Mouse (Mus musculus) lung, embryonic 15.5 days (tissue): Measurements from ENCODE around the gene Pdha1. TPM values are rescaled to one million over a fixed set of nuclear protein-coding genes. Genes with fewer than 3 reads are reported as not detected.
A peak's percentile ranks its signal among the peaks of the same experiment; 100 is the strongest.

Source experiments
- ATAC-seq: fragments of 200-750 bp; cut with Nextera tagmentation; 2 replicates; pipeline ENCODE4 v1.8.0; 2017; ENCODE audit warnings: moderate number of reproducible peaks, borderline replicate concordance; ENCODE audit not compliant: low FRiP score, low TSS enrichment; ENCODE audit errors: extremely low read depth
- H3K27ac ChIP-seq: fragments of 300-500 bp; sonication (generic); 2 replicates; pipeline ENCODE4 v1.5.1; 2015; ENCODE audit warnings: moderate library complexity, mild to moderate bottlenecking, inconsistent platforms
- H3K27me3 ChIP-seq: fragments of 300-500 bp; sonication (generic); 2 replicates; pipeline ENCODE4 v1.6.1; 2015; ENCODE audit warnings: inconsistent platforms
- H3K36me3 ChIP-seq: fragments of 300-500 bp; sonication (generic); 2 replicates; pipeline ENCODE4 v1.6.1; 2015; ENCODE audit warnings: inconsistent platforms
- H3K4me1 ChIP-seq: fragments of 300-500 bp; sonication (generic); 2 replicates; pipeline ENCODE4 v1.6.1; 2015; ENCODE audit warnings: inconsistent platforms
- H3K4me2 ChIP-seq: fragments of 300-500 bp; sonication (generic); 2 replicates; pipeline ENCODE4 v1.6.1; 2015; ENCODE audit warnings: inconsistent platforms, mild to moderate bottlenecking, moderate library complexity
- H3K4me3 ChIP-seq: fragments of 300-500 bp; sonication (generic); 2 replicates; pipeline ENCODE4 v1.5.1; 2015; ENCODE audit warnings: mild to moderate bottlenecking, inconsistent platforms
- H3K9ac ChIP-seq: fragments of 300-500 bp; sonication (generic); 2 replicates; pipeline ENCODE4 v1.6.1; 2015; ENCODE audit warnings: inconsistent platforms
- H3K9me3 ChIP-seq: fragments of 300-500 bp; sonication (generic); 2 replicates; pipeline ENCODE4 v1.6.1; 2016; ENCODE audit warnings: inconsistent platforms
- WGBS: fragments of 180-500 bp; shearing (Covaris S2); methylation state at CpG from one replicate; pipeline ENCODE4 v1.1.7; 2015; 5-methylcytosine and 5-hydroxymethylcytosine counted together
- polyA plus RNA-seq: library from polyadenylated mRNA; unstranded; fragments of >200 nt; fragmentation: Nextera tagmentation; extraction: Ambion mirVana; gene quantifications from 2 replicates; pipeline ENCODE4 v1.2.1, GENCODE M21; 2015

The Pdha1 gene
- polyA plus RNA-seq, 1 experiment from 2014 or later = 130 TPM

GRCm38 (mm10) chrX:160135719-160136118, 2.5 kb downstream of the Pdha1 start:
- H3K27me3 ChIP-seq = no peaks in the 10 kb centered on the region
- no peaks in the 10 kb centered on the region for H3K9me3 ChIP-seq
- no peak overlapping the region for H3K27ac ChIP-seq
- no peaks in the 10 kb centered on the region for H3K36me3 ChIP-seq
- H3K9ac ChIP-seq = no peak overlapping the region
- peak overlapping the region; percentile 59 for H3K4me2 ChIP-seq
- WGBS = 24% methylated on average over 6 of the region's 6 CpGs
- peak overlapping the region; percentile 64; the same call in 1 of the 2 replicates for H3K4me3 ChIP-seq
- no peak for ATAC-seq
- H3K4me1 ChIP-seq = peaks cover 6% of the 10 kb centered on the region; the same call in 1 of the 2 replicates

- Histone ChIP-seq H3K4me2 (no peak overlapping the region), H3K36me3 (peaks cover 4% of the 10 kb centered on the region), H3K4me1 (peaks cover 6% of the 10 kb centered on the region; the same call in 1 of the 2 replicates), H3K27me3 (no peaks in the 10 kb centered on the region), H3K4me3 (no peak overlapping the region), H3K9me3 (no peaks in the 10 kb centered on the region), H3K9ac (no peak overlapping the region), H3K27ac (no peak overlapping the region)
- ATAC-seq = no peak
- 69% methylated on average over 11 of the region's 11 CpGs for WGBS
Measured at GRCm38 (mm10) chrX:160134136-160134843, 3.9 kb downstream of the Pdha1 start.

- Histone ChIP-seq H3K36me3 (peaks cover 3% of the 10 kb centered on the region; the same call in 1 of the 2 replicates), H3K4me3 (no peak overlapping the region), H3K9me3 (no peaks in the 10 kb centered on the region), H3K9ac (no peak overlapping the region), H3K27ac (no peak overlapping the region), H3K27me3 (no peaks in the 10 kb centered on the region), H3K4me1 (no peaks in the 10 kb centered on the region), H3K4me2 (no peak overlapping the region)
- WGBS = 75% methylated on average over 3 of the region's 3 CpGs
- ATAC-seq = no peak; the same call in 1 of the 2 replicates
Measured at GRCm38 (mm10) chrX:160116658-160117057, 21.6 kb downstream of the Pdha1 start.

- Histone ChIP-seq H3K9ac (no peak overlapping the region), H3K9me3 (no peaks in the 10 kb centered on the region), H3K36me3 (no peaks in the 10 kb centered on the region), H3K4me2 (no peak overlapping the region), H3K4me1 (no peaks in the 10 kb centered on the region), H3K4me3 (no peak overlapping the region), H3K27me3 (no peaks in the 10 kb centered on the region), H3K27ac (no peak overlapping the region)
- ATAC-seq = no peak
Measured at GRCm38 (mm10) chrX:160116074-160116473, 22.1 kb downstream of the Pdha1 start.

DNA sequence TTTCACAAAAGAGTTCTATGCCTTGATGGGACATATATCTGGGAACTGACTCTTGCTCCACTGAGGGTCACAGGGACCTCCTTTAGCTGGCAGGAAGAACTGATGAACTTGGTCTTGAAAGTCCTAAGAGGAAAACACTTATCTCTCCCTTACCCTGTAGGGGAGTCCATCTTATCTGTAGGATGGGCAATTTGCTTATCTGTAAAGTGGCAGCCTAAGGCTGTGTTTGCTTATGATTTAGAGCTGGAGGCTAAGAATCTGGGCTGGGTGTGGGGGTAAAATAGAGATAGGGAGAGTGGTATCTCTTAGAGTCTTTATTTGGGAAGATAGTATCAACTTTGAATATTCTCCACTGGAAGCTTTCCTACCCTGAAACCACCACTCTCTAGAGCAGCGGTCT, 24.4 kb downstream of the Pdha1 start:
- no peak for ATAC-seq
- 84% methylated on average over 1 of the region's 1 CpGs for WGBS
- no peak overlapping the region for H3K4me2 ChIP-seq

DNA sequence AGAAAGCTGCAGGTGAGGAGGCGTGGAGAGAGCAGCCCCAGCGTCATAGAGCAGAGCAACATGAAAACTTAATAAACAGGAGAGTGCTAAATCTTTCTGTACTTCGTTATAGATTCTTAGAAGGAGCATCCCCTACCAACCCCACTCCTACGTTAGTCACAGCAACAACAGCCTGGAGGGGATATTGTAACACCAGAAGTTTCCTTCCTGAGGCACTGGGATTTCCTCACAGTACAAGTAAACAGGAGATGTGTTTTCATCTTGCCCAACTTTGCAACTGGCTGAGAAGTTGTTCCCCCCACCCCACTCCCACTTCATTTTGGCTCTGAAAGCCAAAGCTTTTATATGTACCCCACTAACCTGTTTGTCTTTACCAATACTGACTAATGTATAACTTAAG, 30.4 kb downstream of the Pdha1 start:
- 54% methylated on average over 4 of the region's 4 CpGs for WGBS
- Histone ChIP-seq H3K4me2 (no peak overlapping the region), H3K27me3 (no peaks in the 10 kb centered on the region), H3K4me3 (no peak overlapping the region), H3K36me3 (no peaks in the 10 kb centered on the region), H3K9ac (no peak overlapping the region), H3K4me1 (no peaks in the 10 kb centered on the region), H3K9me3 (no peaks in the 10 kb centered on the region), H3K27ac (no peak overlapping the region)
- no peak for ATAC-seq

More for the DNA sequence above, 24.4 kb downstream of the Pdha1 start:
- Histone ChIP-seq H3K4me1 (no peaks in the 10 kb centered on the region), H3K9me3 (no peaks in the 10 kb centered on the region), H3K36me3 (no peaks in the 10 kb centered on the region), H3K27me3 (no peaks in the 10 kb centered on the region), H3K27ac (no peak overlapping the region), H3K9ac (no peak overlapping the region), H3K4me3 (no peak overlapping the region)

- WGBS = 73% methylated on average over 1 of the region's 1 CpGs
Measured at GRCm38 (mm10) chrX:160091973-160092372, 46.2 kb downstream of the Pdha1 start.

More at GRCm38 (mm10) chrX:160091973-160092372, 46.2 kb downstream of the Pdha1 start:
- Histone ChIP-seq H3K4me3 (no peak overlapping the region), H3K36me3 (no peaks in the 10 kb centered on the region), H3K4me2 (no peak overlapping the region), H3K4me1 (no peaks in the 10 kb centered on the region), H3K9me3 (no peaks in the 10 kb centered on the region), H3K9ac (no peak overlapping the region), H3K27me3 (no peaks in the 10 kb centered on the region; the same call in 1 of the 2 replicates), H3K27ac (no peak overlapping the region)
- ATAC-seq = no peak

Other genes with a start within 250 kb of the Pdha1 start
- 0.55 and 0.65 TPM in 2 replicates for gene Map3k15, start 150.0 kb downstream of the Pdha1 start, polyA plus RNA-seq